Mouse (Mus musculus) brain, embryonic 14.5 days (tissue): ENCODE results near the gene Sgo2a.

Experiments
- CTCF ChIP-seq: fragments of 200-500 bp; IDR thresholded peaks from 2 replicates; pipeline ENCODE4 v1.5.1; 2012; ENCODE audit warnings: inconsistent platforms, mild to moderate bottlenecking, moderate library complexity, borderline replicate concordance; ENCODE audit not compliant: insufficient read depth, insufficient read length; ENCODE audit errors: extremely low read depth
- POLR2A ChIP-seq: fragments of 200-500 bp; IDR thresholded peaks from 2 replicates; pipeline ENCODE4 v1.6.1; 2012; ENCODE audit warnings: mild to moderate bottlenecking, inconsistent platforms, borderline replicate concordance; ENCODE audit not compliant: poor library complexity, insufficient read depth, insufficient read length, severe bottlenecking; ENCODE audit errors: extremely low read depth

- TF ChIP-seq CTCF, result no peak
- no peak for TF ChIP-seq POLR2A
Measured at GRCm38 (mm10) chr1:57952509-57952908, 43.3 kb upstream of the Sgo2a start.
